Mouse (Mus musculus) macrophage (primary cell): ENCODE data around the gene Kif7. TPM values are rescaled to one million over a fixed set of nuclear protein-coding genes. Genes with fewer than 3 reads are reported as not detected.

Experiments used
- H3K27ac ChIP-seq: fragments of 350-480 bp; formaldehyde crosslinking; 2 replicates; pipeline ENCODE4 v1.9.0; 2021
- H3K36me3 ChIP-seq: fragments of 350-480 bp; formaldehyde crosslinking; 2 replicates; pipeline ENCODE4 v1.9.0; 2021; ENCODE audit errors: inconsistent target
- H3K4me3 ChIP-seq: fragments of 350-480 bp; formaldehyde crosslinking; 2 replicates; pipeline ENCODE4 v1.9.0; 2021; ENCODE audit errors: inconsistent target
- H3K79me2 ChIP-seq: fragments of 350-480 bp; formaldehyde crosslinking; 2 replicates; pipeline ENCODE4 v1.9.0; 2021; ENCODE audit errors: inconsistent target
- WGBS: methylation state at CpG from one replicate; pipeline ENCODE4 v1.1.7; 2026; ENCODE audit warnings: inconsistent platforms; ENCODE audit not compliant: missing documents; 5-methylcytosine and 5-hydroxymethylcytosine counted together
- polyA plus RNA-seq: library from polyadenylated mRNA; stranded (reverse); fragments of 250-400 nt; gene quantifications from 3 replicates; pipeline ENCODE4 v1.2.4, GENCODE M21; 2018; ENCODE audit warnings: inconsistent platforms
- total RNA-seq, 78 experiments: library from RNA; depleted of rRNA; stranded (reverse); fragments of 250-400 nt; gene quantifications; 1 replicate in 9 of 78; 2 replicates in 24 of 78; 3 replicates in 43 of 78; 4 replicates in 2 of 78; pipeline ENCODE4 v1.2.4; 2018; ENCODE audit warnings: inconsistent platforms in 56 of 78

Gene Kif7
- total RNA-seq (2018; cell fraction: chromatin; rRNA removed): 1 to 10 TPM in 15 of 26 experiments, under 1 TPM in 10, not detected in 1; 0.29 to 5.0 (median 1.1) TPM
- total RNA-seq (2018; cell fraction: cytosol; rRNA removed): under 1 TPM; 0.08 to 0.74 (median 0.29) TPM
- total RNA-seq (2018; cell fraction: nucleus; rRNA removed): 1 to 10 TPM in 7 of 26 experiments, under 1 TPM in 18, not detected in 1; 0.06 to 4.6 (median 0.51) TPM
- 0.44 to 1.3 TPM (median 0.49 TPM) in 3 replicates for polyA plus RNA-seq

DNA sequence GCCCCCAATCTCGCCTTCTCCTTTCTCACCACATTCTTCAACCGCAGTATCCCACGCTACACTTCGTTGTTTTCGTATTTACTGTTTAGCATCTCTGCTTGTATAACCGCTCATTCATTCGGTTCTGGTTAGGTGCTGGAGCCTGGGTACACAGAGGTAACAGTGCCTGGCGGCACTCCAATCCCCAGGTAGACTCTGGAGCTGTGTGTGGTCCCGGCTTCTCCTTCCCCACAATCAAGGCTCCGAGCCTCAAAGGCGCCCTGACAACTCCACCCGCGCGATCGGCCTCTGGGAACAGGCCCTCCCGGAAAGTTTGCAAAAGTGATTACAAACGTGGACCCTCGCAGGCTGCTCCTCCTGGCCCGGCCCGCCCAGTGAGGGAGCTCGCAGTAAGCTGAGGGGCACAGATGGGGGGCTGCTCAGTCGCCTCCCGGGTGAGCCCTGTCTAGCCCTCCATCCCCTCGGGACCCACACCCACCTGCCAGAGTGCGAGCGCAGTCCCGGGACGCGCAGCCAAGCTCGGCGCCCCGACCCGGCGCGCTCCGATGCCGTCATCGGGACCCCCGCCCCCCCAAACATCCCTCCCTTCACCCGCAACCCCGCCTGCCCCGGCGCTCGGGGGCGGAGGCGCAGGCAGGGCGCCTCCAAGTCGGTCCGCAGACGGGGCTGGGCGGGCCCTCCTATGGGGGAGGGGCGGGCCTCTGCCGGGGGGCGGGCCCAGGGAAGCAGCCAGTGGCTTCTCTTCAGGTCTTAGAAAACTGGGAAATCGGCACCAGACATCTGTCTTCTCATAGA is at the start of gene Kif7:
Gene Kif7, minus strand, starts transcription at position 534 of the 795 bp plus-strand sequence.
- no peaks in the 10 kb centered on the region for H3K79me2 ChIP-seq
- no peaks in the 10 kb centered on the region for H3K36me3 ChIP-seq
- H3K27ac ChIP-seq: no peak within 1 kb of the TSS
- WGBS: 3% methylated on average over 44 of the region's 55 CpGs
- peak within 1 kb of the TSS; percentile 34 for H3K4me3 ChIP-seq

DNA sequence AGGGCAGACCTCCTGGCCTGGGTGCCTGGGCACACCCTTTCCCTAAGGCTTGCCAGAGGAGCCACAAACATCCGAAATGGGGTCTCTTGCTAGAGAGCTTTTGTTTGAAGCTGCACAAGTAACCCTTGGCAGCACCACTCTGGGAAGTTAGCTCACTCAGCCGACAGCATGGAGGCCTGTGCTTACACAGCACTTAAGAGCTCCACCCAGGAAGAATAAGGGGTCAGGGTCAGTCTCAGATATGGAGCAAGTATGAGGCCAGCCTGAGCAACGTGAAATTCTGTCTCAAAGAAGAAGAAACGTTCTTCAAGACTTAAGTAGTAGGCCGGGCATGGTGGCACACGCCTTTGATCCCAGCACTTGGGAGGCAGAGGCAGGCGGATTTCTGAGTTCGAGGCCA is 46.6 kb upstream of the Kif7 start:
- Histone ChIP-seq H3K36me3 (no peaks in the 10 kb centered on the region), H3K79me2 (no peaks in the 10 kb centered on the region), H3K27ac (no peak overlapping the region), H3K4me3 (no peak overlapping the region)
- WGBS: 67% methylated on average over 3 of the region's 8 CpGs

DNA sequence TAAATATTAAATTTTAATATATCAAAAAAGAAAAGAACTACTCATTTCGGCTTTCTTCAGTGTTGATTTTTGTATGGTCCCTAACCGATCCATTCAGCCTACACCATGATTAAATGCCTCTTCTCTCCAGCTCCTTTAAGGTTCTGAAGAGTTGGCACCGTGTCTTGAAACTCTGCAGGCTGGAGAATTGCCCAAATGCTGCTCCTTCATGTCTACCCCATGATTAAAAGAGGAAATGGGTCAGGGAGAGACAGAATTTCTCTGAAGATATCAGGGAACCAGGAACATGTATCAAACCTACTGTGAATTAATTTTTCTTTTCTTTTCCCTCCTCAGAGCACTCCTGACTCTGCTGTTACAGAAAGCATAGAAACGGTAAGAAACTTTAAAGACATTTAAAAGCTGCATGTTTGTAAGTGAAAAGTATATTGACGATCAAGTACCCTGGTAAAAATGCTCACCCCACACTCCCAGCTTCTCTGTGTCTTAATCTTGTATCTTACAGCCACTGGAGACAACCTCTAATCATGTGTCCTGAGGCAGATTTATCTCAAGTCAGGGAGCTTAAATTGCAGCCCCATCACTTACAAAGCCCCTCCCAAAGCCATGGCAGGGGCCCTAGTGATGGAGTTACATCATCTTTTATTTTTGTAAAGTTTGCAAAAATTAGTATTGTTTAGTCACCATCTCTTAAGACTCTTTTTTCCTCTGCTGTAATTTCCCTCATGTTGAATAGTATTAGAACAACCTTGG is 45.8 kb upstream of the Kif7 start:
- Histone ChIP-seq H3K27ac (no peak overlapping the region), H3K36me3 (no peaks in the 10 kb centered on the region), H3K79me2 (no peaks in the 10 kb centered on the region), H3K4me3 (no peak overlapping the region)
- 50% methylated on average over 5 of the region's 5 CpGs for WGBS

DNA sequence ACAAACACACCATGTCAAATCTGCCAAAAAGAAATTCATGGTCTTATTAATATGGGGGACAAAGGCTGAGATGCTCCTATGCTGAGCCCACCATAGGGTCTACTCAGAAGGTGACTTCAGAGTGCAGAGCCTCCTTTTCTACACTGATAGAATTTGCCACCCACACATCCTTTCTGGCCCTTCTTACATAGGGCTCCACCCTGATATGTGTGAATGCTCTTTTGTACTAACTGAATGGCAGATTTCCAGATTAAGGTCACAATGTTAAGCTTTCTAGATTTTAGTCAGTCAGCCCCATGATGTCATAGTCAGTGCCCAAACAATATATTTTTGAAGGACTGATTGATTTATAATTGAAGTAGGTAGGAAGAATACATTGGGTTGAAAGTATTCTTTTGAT is 44.2 kb upstream of the Kif7 start:
- no peaks in the 10 kb centered on the region for H3K79me2 ChIP-seq
- H3K36me3 ChIP-seq: no peaks in the 10 kb centered on the region
- no peak overlapping the region for H3K4me3 ChIP-seq
- H3K27ac ChIP-seq: no peak overlapping the region

DNA sequence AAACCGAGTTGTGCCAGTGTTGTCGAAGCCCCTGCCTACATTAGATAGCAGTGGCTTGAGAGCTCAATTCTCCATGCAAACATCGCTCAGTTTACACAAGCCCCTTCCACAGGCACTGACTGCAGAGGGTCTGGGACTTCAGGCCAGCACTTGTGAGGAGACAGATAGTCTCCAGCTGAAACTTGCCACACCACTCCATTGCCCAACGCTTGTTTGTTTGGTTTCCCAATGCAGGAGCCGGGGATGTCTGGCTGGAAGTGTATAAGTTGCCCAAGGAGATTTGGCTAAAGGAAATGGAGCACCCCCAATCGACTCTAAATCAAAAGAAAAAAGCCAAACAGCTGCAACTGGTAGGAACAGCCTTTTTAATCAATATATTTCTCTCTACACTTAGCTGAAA is 42.7 kb upstream of the Kif7 start:
- Histone ChIP-seq H3K4me3 (no peak overlapping the region), H3K79me2 (no peaks in the 10 kb centered on the region), H3K36me3 (no peaks in the 10 kb centered on the region), H3K27ac (no peak overlapping the region)
- WGBS: 84% methylated on average over 6 of the region's 6 CpGs

DNA sequence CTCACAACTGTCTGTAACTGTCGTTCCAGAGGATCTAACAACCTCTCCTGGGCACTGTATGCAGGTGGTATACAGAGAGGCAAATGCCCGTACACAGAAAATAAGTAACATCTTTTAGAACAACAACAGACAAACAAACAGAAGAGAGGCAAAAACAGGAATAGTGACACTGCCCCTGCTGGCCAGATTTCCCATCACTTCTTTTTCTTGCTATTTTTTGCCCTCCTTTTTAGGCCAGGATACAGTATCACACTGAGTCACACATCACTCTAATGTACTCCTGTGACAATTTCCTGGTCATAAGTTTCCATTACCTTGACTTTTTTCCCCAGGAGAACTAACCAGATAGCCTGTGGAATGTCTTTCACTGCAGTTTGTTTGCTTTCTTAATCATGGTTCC is 40.8 kb upstream of the Kif7 start:
- Histone ChIP-seq H3K79me2 (no peaks in the 10 kb centered on the region), H3K27ac (no peak overlapping the region), H3K36me3 (no peaks in the 10 kb centered on the region), H3K4me3 (no peak overlapping the region)
- 64% methylated on average over 2 of the region's 2 CpGs for WGBS

DNA sequence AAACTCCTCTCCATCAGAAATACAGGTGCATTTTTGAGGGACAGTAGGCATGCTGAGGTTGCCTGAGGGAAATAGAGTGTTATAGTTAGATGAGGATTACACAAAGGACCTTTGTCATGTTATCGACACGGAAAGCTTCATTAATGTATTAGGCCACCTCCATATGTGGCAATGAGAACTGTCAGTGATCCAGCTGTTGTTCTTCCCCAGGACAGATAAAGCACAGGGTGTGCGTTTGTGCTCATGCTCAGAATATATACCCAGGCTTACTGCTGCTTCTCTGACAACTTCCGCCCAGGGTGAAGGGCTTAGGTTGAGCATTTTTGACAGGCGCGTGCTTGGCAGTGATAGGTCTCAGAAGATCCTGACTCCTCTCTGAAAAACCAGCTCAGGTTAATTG is 34.0 kb upstream of the Kif7 start:
- H3K36me3 ChIP-seq: no peaks in the 10 kb centered on the region
- H3K79me2 ChIP-seq: no peaks in the 10 kb centered on the region
- 92% methylated on average over 6 of the region's 6 CpGs for WGBS
- H3K4me3 ChIP-seq: no peak overlapping the region
- H3K27ac ChIP-seq: no peak overlapping the region

DNA sequence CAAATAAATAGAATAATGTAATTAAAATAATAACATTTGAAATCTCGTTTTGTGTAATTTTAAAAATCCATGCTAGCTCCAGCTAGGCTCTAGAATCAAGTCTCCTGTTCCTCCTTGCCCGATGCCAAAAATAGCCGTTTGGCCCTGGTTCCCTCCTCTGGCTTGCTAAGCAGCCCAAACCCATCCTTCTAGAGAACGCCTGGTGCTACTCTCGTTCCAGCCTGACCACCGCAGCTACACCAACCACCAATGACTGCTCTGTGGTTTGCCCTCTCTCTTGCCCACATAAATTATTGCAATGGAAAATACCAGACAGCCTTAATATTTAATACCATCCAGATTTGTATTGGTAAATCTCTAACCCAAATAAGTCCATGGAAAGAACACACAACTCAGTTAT is 32.1 kb upstream of the Kif7 start:
- Histone ChIP-seq H3K36me3 (no peaks in the 10 kb centered on the region), H3K79me2 (no peaks in the 10 kb centered on the region), H3K27ac (no peak overlapping the region), H3K4me3 (no peak overlapping the region)
- 36% methylated on average over 6 of the region's 6 CpGs for WGBS

DNA sequence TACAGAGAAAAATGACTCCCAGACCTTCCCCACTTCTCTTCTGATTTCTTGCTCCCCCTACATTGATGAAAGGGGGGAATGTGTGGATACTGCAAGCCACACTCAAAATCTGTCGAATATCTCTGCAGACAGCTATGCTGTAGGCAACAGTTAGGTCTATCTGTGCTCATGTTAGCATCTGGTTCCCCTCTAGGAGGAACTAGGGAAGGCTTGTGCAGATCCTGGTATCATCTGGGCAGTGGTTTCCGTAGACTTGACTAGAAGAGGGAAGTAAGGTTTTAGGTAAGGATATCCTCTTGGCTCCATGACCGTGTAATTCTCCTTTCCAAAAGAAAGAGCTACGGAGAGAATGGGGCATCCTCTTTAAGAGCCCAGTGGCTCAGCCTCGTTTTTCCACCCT is 29.1 kb upstream of the Kif7 start:
- H3K36me3 ChIP-seq: no peaks in the 10 kb centered on the region
- H3K27ac ChIP-seq: no peak overlapping the region
- 9% methylated on average over 5 of the region's 5 CpGs for WGBS
- no peak overlapping the region for H3K4me3 ChIP-seq
- H3K79me2 ChIP-seq: no peaks in the 10 kb centered on the region

DNA sequence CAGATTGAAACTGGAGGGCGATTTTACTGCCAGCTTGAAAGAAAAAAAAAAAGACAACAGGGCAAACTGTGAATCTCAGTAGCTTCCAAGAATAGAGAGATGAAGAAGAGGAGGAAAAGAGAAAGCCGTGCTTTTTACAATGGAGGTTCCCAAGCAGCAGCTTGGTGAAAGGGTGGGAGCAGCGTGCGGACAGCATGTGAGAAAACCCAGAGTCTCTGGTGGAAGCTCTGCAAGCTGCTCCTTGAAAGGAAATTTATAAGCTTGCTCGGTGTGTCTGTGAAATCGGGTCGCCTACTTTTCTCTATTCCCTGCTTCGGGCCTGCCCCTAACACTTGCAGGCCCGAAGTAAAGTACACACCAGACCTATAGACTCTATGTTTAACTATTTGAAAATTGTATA is 28.5 kb upstream of the Kif7 start:
- H3K36me3 ChIP-seq: no peaks in the 10 kb centered on the region
- no peak overlapping the region for H3K27ac ChIP-seq
- no peak overlapping the region for H3K4me3 ChIP-seq
- WGBS: 97% methylated on average over 9 of the region's 9 CpGs
- no peaks in the 10 kb centered on the region for H3K79me2 ChIP-seq

DNA sequence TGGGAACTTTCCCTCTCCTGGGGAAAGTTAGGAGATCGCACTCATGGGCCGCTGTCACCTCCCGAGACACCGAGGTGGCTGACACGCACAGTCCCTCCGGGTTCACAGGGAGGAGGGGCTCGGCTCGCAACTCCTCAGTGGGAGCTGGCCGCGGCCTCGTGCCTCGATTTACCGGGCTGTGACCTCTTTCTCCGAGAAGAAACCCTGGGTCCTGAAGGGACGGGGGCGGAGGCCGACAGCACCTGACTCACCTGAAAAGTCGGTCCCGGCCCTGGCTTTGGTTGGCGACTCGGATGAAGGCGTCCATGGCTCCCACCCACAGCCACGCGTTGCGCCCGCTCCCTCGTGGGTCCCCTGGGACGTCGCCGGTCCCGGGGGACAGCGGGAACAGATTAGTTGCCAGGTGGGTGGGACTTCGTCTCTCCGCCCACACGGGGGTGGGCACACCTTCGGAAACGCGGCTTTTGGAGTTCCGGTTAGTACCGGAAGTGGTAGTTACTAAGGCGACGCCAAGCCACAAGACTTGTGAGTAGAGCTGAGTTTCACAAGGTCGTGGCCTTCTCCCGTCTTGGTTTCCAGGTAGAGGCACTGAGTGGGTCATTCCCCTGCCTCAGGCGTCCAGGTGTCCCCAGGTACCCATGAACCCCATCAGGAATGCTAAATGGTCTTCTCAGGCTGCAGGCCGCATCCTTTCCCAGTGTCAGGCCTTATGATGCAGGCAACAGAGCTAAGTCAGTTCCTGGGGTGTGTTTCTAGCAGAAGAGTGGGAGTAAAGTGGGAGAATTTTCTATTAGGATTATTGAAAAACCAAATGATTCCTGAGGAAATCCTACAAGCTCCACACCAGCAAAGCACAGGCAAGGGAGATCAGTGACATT is 27.4 kb upstream of the Kif7 start, which contains the start of the genes Pex11a and Wdr93:
Gene Pex11a, minus strand, starts transcription at position 473 of the 878 bp plus-strand sequence.
Gene Wdr93, plus strand, starts transcription at position 505 of the 878 bp plus-strand sequence.
- peak within 1 kb of the TSS; percentile 60 for H3K4me3 ChIP-seq
- no peaks in the 10 kb centered on the region for H3K36me3 ChIP-seq
- H3K79me2 ChIP-seq: no peaks in the 10 kb centered on the region
- no peak within 1 kb of the TSS for H3K27ac ChIP-seq
- WGBS: 3% methylated on average over 46 of the region's 46 CpGs

DNA sequence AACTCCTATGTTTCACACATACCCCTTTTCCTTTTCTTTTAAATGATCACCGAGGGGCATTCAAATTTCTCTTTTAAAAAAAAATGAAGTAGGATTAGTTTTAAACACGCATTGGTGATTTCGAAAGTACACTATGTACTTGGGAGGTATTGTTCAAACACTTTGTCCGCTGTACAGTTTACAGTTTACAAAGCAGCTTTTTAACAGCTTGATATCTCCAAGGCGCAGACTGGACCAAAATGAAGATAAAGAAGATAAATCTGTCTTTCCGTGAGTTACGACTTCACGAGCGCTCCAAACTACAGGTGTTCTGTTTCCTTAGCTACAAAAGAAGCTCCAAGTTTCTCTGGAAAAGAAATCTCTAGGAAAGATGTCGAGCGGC is 26.7 kb upstream of the Kif7 start:
- Histone ChIP-seq H3K4me3 (peak overlapping the region; percentile 60), H3K79me2 (no peaks in the 10 kb centered on the region), H3K27ac (no peak overlapping the region), H3K36me3 (no peaks in the 10 kb centered on the region)
- 6% methylated on average over 11 of the region's 11 CpGs for WGBS

DNA sequence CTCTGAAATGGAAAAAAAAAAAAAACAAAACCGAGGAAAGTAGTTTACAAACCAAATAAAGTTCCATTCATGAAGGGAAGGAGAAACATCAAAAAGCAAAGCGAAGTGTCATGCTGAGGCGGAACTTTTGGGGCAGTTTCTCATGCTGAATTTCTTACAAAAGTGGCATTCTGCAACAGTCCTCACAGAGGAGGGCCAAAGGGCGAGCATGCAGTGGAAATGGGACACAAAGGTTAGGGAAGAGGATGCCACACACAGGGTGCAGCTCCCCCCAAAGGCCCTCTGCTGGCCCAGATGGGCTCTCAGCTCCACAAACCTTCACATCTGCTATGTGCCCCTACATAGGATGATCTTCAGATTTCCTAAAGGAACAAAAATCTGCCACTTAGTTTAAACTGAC is 24.8 kb upstream of the Kif7 start:
- H3K27ac ChIP-seq: no peak overlapping the region
- WGBS: 86% methylated on average over 4 of the region's 4 CpGs
- H3K4me3 ChIP-seq: no peak overlapping the region
- no peaks in the 10 kb centered on the region for H3K79me2 ChIP-seq
- no peaks in the 10 kb centered on the region; the same call in 1 of the 2 replicates for H3K36me3 ChIP-seq

DNA sequence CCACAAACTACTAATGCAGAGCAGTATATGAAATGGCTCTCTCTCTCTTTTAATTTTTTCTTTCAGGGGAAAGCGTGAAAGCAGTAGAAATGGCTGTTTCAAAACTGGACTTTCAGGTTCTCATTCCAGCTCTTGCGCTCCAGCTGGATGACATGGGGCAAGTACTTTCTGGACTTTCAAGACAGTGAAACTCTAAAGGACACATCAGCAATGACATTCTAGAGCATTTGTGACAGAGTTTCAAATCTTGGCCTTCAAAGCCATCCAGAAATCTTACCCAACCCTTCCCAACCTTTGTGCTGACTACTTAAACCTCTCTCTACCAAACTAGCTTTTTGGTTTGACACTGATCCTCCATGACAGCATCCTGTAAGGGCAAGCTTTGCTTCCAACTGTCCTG is 23.4 kb upstream of the Kif7 start:
- no peak overlapping the region for H3K4me3 ChIP-seq
- no peaks in the 10 kb centered on the region for H3K79me2 ChIP-seq
- 100% methylated on average over 2 of the region's 2 CpGs for WGBS
- no peak overlapping the region for H3K27ac ChIP-seq
- no peaks in the 10 kb centered on the region; the same call in 1 of the 2 replicates for H3K36me3 ChIP-seq
